Mouse (Mus musculus): ENCODE measurements around the gene Tpt1. TPM values are rescaled to one million over a fixed set of nuclear protein-coding genes. Genes with fewer than 3 reads are reported as not detected.
"Not testable (repeated sequence)": the region's sequence is repeated elsewhere in the genome, so short reads cannot be mapped to it uniquely, and the experiment has no call there.

Tpt1 gene
- polyA plus RNA-seq, 1 experiment from 2014 or later: 1,054 TPM

- no peaks in the 10 kb centered on the region for H3K27me3 ChIP-seq (ENCODE audit: control insufficient read depth, insufficient read depth, low read length)
- WGBS (ENCODE audit: insufficient replicate concordance): 32% methylated on average over 7 of the region's 7 CpGs
- no peaks in the 10 kb centered on the region; the same call in 1 of the 2 replicates for H3K9me3 ChIP-seq (replicated peaks; ENCODE audit: control insufficient read depth, low read length)
- peaks cover 8% of the 10 kb centered on the region for H3K4me1 ChIP-seq (ENCODE audit: control insufficient read depth, insufficient read depth, low read length)
- H3K4me2 ChIP-seq: 0 out of 2 replicates have a peak overlapping the region, but pooled peaks have one; percentile 5
- no peak overlapping the region for H3K9ac ChIP-seq (ENCODE audit: low read depth, low read length)
- H3K27ac ChIP-seq (ENCODE audit: low read depth, low read length): peak overlapping the region; percentile 89
- ATAC-seq (replicated peaks; ENCODE audit: insufficient number of reproducible peaks, low FRiP score, low TSS enrichment): peak; percentile 87
- no peaks in the 10 kb centered on the region for H3K36me3 ChIP-seq (ENCODE audit: control insufficient read depth, insufficient read depth, low read length)
- no peak overlapping the region for H3K4me3 ChIP-seq (ENCODE audit: low read depth, low read length)
These were observed 18.9 kb downstream of the Tpt1 start for GRCm38 (mm10) chr14:75863549-75864409.

DNA sequence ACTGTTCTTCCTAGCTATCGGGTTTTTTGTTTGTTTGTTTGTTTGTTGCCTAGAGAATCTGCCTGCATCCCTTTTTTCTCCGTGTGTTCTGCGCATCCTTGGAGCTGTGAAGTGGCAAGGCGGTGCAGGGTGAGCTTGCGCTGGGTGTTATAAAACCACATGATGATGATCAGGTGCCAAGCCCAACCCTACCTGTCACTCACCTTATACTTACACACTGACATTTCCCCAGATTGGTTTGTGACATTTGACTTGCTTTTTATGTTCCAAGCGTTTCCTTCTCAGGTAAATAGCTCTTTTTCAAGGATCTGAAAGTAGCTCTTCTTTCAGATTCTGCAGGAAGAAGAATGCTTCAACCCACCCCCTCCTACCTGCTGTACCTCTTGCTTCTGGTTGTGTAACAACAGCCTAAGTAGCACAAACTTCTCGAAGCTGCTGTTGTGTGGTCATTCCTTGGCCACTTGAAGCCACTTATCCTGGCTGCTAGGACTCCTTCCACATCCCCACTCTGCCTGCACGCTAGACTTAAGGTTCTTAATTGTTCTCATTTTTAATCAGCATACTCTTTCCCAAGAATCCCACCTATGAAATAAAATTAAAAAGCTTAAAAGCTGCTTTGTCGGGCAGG is 21.9 kb downstream of the Tpt1 start:
- Histone ChIP-seq H3K4me3 (ENCODE audit: low read depth, low read length) (no peak overlapping the region), H3K9ac (ENCODE audit: low read depth, low read length) (no peak overlapping the region), H3K36me3 (ENCODE audit: control insufficient read depth, insufficient read depth, low read length) (no peaks in the 10 kb centered on the region), H3K27ac (ENCODE audit: low read depth, low read length) (no peak overlapping the region), H3K4me1 (ENCODE audit: control insufficient read depth, insufficient read depth, low read length) (peaks cover 10% of the 10 kb centered on the region), H3K9me3 (replicated peaks; ENCODE audit: control insufficient read depth, low read length) (no peaks in the 10 kb centered on the region; the same call in 1 of the 2 replicates), H3K4me2 (no peak overlapping the region), H3K27me3 (ENCODE audit: control insufficient read depth, insufficient read depth, low read length) (no peaks in the 10 kb centered on the region)
- ATAC-seq (replicated peaks; ENCODE audit: insufficient number of reproducible peaks, low FRiP score, low TSS enrichment): no peak
- 74% methylated on average over 9 of the region's 9 CpGs for WGBS (ENCODE audit: insufficient replicate concordance)

- 73% methylated on average over 3 of the region's 3 CpGs for WGBS (ENCODE audit: insufficient replicate concordance)
- H3K27ac ChIP-seq (ENCODE audit: low read depth, low read length); H3K4me2 ChIP-seq; H3K9me3 ChIP-seq (replicated peaks; ENCODE audit: control insufficient read depth, low read length); H3K36me3 ChIP-seq (ENCODE audit: control insufficient read depth, insufficient read depth, low read length); ATAC-seq (replicated peaks; ENCODE audit: insufficient number of reproducible peaks, low FRiP score, low TSS enrichment); H3K9ac ChIP-seq (ENCODE audit: low read depth, low read length); H3K27me3 ChIP-seq (ENCODE audit: control insufficient read depth, insufficient read depth, low read length); H3K4me1 ChIP-seq (ENCODE audit: control insufficient read depth, insufficient read depth, low read length); H3K4me3 ChIP-seq (ENCODE audit: low read depth, low read length): not testable (repeated sequence)
These were observed 23.1 kb downstream of the Tpt1 start for GRCm38 (mm10) chr14:75868028-75868427.

DNA sequence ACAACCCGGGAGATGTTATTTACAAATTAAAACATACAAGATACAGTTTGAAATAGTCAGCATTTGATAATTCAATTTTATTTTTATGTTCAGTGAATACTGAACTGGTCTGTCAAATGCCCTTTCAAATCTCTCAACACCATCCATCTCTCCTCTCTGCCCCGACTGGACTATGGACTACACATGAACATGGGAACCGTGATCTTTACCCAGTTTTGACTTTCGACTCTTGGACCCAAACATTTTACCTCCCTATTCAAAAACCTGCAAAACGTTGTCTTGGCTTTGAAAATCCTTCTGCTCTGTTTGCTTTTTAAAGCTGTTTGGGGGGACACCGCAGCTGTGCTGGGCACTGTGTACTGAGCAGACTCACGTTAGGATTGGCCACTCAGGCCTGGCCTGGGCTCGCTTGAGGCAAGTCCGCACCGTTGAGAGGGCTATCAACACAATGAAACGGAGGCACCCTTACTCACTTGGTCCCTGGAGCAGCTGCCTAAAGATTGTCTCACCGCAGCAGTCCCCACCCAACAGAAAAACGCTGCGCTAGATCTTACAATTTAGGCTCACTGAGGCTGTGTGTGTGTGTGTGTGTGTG is 25.0 kb downstream of the Tpt1 start:
- H3K4me2 ChIP-seq: no peak overlapping the region
- no peak overlapping the region for H3K4me3 ChIP-seq (ENCODE audit: low read depth, low read length)
- 69% methylated on average over 14 of the region's 14 CpGs for WGBS (ENCODE audit: insufficient replicate concordance)
- H3K27ac ChIP-seq (ENCODE audit: low read depth, low read length): no peak overlapping the region
- ATAC-seq (replicated peaks; ENCODE audit: insufficient number of reproducible peaks, low FRiP score, low TSS enrichment): no peak
- no peak overlapping the region for H3K9ac ChIP-seq (ENCODE audit: low read depth, low read length)
- H3K27me3 ChIP-seq (ENCODE audit: control insufficient read depth, insufficient read depth, low read length): no peaks in the 10 kb centered on the region
- H3K4me1 ChIP-seq (ENCODE audit: control insufficient read depth, insufficient read depth, low read length): 0 out of 2 replicates have a peak, but pooled peaks cover 2% of the 10 kb centered on the region
- no peaks in the 10 kb centered on the region for H3K9me3 ChIP-seq (replicated peaks; ENCODE audit: control insufficient read depth, low read length)
- no peaks in the 10 kb centered on the region for H3K36me3 ChIP-seq (ENCODE audit: control insufficient read depth, insufficient read depth, low read length)

DNA sequence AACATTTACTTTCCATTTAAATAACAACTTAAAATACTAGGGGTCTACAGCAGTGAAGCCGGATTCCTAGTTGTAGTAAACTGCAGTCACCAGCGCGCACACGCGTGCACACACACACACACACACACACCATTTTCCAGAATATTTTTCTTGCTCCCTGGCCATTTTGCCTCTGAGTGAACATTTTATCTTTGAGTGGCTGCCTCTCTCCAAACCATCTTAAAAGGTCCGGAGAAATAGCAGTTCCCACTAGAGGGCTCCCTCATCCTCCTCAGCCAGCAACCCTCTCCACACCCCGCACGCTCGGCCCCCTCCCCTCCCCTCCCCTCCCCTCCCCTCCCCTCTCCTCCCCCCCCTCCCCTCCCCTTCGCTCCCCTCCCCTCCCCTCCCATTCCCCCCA is 25.7 kb downstream of the Tpt1 start:
- Histone ChIP-seq H3K27me3 (ENCODE audit: control insufficient read depth, insufficient read depth, low read length) (no peaks in the 10 kb centered on the region), H3K36me3 (ENCODE audit: control insufficient read depth, insufficient read depth, low read length) (no peaks in the 10 kb centered on the region), H3K4me1 (ENCODE audit: control insufficient read depth, insufficient read depth, low read length) (0 out of 2 replicates have a peak, but pooled peaks cover 2% of the 10 kb centered on the region), H3K27ac (ENCODE audit: low read depth, low read length) (no peak overlapping the region), H3K4me2 (peak overlapping the region; percentile 34; the same call in 1 of the 2 replicates), H3K9me3 (replicated peaks; ENCODE audit: control insufficient read depth, low read length) (no peaks in the 10 kb centered on the region), H3K9ac (ENCODE audit: low read depth, low read length) (no peak overlapping the region), H3K4me3 (ENCODE audit: low read depth, low read length) (0 out of 2 replicates have a peak overlapping the region, but pooled peaks have one; percentile 4)
- no peak for ATAC-seq (replicated peaks; ENCODE audit: insufficient number of reproducible peaks, low FRiP score, low TSS enrichment)
- WGBS (ENCODE audit: insufficient replicate concordance): 16% methylated on average over 9 of the region's 10 CpGs

GRCm38 (mm10) chr14:75871111-75871510 is 26.2 kb downstream of the Tpt1 start:
- Histone ChIP-seq H3K9ac (ENCODE audit: low read depth, low read length) (no peak overlapping the region), H3K4me2 (peak overlapping the region; percentile 9), H3K27me3 (ENCODE audit: control insufficient read depth, insufficient read depth, low read length) (no peaks in the 10 kb centered on the region), H3K4me1 (ENCODE audit: control insufficient read depth, insufficient read depth, low read length) (0 out of 2 replicates have a peak, but pooled peaks cover 2% of the 10 kb centered on the region), H3K4me3 (ENCODE audit: low read depth, low read length) (no peak overlapping the region), H3K9me3 (replicated peaks; ENCODE audit: control insufficient read depth, low read length) (no peaks in the 10 kb centered on the region), H3K27ac (ENCODE audit: low read depth, low read length) (no peak overlapping the region), H3K36me3 (ENCODE audit: control insufficient read depth, insufficient read depth, low read length) (no peaks in the 10 kb centered on the region)
- WGBS (ENCODE audit: insufficient replicate concordance): 27% methylated on average over 2 of the region's 5 CpGs
- no peak for ATAC-seq (replicated peaks; ENCODE audit: insufficient number of reproducible peaks, low FRiP score, low TSS enrichment)

GRCm38 (mm10) chr14:75871750-75872149 is 26.9 kb downstream of the Tpt1 start:
- H3K9ac ChIP-seq (ENCODE audit: low read depth, low read length): no peak overlapping the region
- no peak overlapping the region for H3K4me2 ChIP-seq
- H3K4me3 ChIP-seq (ENCODE audit: low read depth, low read length): no peak overlapping the region
- 87% methylated on average over 4 of the region's 4 CpGs for WGBS (ENCODE audit: insufficient replicate concordance)
- H3K27me3 ChIP-seq (ENCODE audit: control insufficient read depth, insufficient read depth, low read length): no peaks in the 10 kb centered on the region
- H3K27ac ChIP-seq (ENCODE audit: low read depth, low read length): no peak overlapping the region
- no peaks in the 10 kb centered on the region for H3K36me3 ChIP-seq (ENCODE audit: control insufficient read depth, insufficient read depth, low read length)
- H3K9me3 ChIP-seq (replicated peaks; ENCODE audit: control insufficient read depth, low read length): no peaks in the 10 kb centered on the region
- 0 out of 2 replicates have a peak, but pooled peaks cover 2% of the 10 kb centered on the region for H3K4me1 ChIP-seq (ENCODE audit: control insufficient read depth, insufficient read depth, low read length)
- ATAC-seq (replicated peaks; ENCODE audit: insufficient number of reproducible peaks, low FRiP score, low TSS enrichment): no peak

- Histone ChIP-seq H3K9me3 (replicated peaks; ENCODE audit: control insufficient read depth, low read length) (no peaks in the 10 kb centered on the region), H3K4me1 (ENCODE audit: control insufficient read depth, insufficient read depth, low read length) (0 out of 2 replicates have a peak, but pooled peaks cover 4% of the 10 kb centered on the region), H3K9ac (ENCODE audit: low read depth, low read length) (no peak overlapping the region), H3K27ac (ENCODE audit: low read depth, low read length) (no peak overlapping the region), H3K27me3 (ENCODE audit: control insufficient read depth, insufficient read depth, low read length) (no peaks in the 10 kb centered on the region), H3K4me2 (no peak overlapping the region), H3K36me3 (ENCODE audit: control insufficient read depth, insufficient read depth, low read length) (no peaks in the 10 kb centered on the region), H3K4me3 (ENCODE audit: low read depth, low read length) (no peak overlapping the region)
- 76% methylated on average over 9 of the region's 9 CpGs for WGBS (ENCODE audit: insufficient replicate concordance)
- no peak for ATAC-seq (replicated peaks; ENCODE audit: insufficient number of reproducible peaks, low FRiP score, low TSS enrichment)
These were observed 28.7 kb downstream of the Tpt1 start for GRCm38 (mm10) chr14:75873612-75874011.
